Mouse (Mus musculus) frontal cortex, postnatal 25 days (tissue): Measurements from ENCODE around the gene Rab40c.
"Not testable (repeated sequence)": the region's sequence is repeated elsewhere in the genome, so short reads cannot be mapped to it uniquely, and the experiment has no call there.

ENCODE experiments used
- DNase-seq, 2 experiments: peaks; one replicate each; pipeline ENCODE4 v3.0.0; 2022; ENCODE audit warnings: low spot score in 2 of 2

Rab40c gene

GRCm38 (mm10) chr17:25874721-25875170 is 44.8 kb downstream of the Rab40c start, which contains the start of gene Mettl26:
TSS of gene Mettl26 (plus strand) at chr17:25875074.
- peak; percentile 100 for DNase-seq

- no peak for DNase-seq
These were observed 45.3 kb downstream of the Rab40c start for GRCm38 (mm10) chr17:25874148-25874720.

- DNase-seq, result no peak
These were observed 46.0 kb downstream of the Rab40c start for GRCm38 (mm10) chr17:25873405-25874147.

- no peak for DNase-seq
These were observed 46.9 kb downstream of the Rab40c start for GRCm38 (mm10) chr17:25872676-25873075.

- DNase-seq, result not testable (repeated sequence)
These were observed 48.0 kb downstream of the Rab40c start for GRCm38 (mm10) chr17:25871566-25871965.

GRCm38 (mm10) chr17:25869954-25870353 is 49.6 kb downstream of the Rab40c start:
- no peak for DNase-seq

GRCm38 (mm10) chr17:25869498-25869897 is 50.0 kb downstream of the Rab40c start:
- no peak for DNase-seq

- peak; percentile 56 to 59 for DNase-seq
These were observed 50.8 kb downstream of the Rab40c start, which contains the start of gene Mcrip2 for GRCm38 (mm10) chr17:25868601-25869191. TSS of gene Mcrip2 (minus strand) at chr17:25868764.

GRCm38 (mm10) chr17:25867836-25868600 is 51.5 kb downstream of the Rab40c start:
- DNase-seq, result no peak

- DNase-seq, result no peak
These were observed 52.1 kb downstream of the Rab40c start for GRCm38 (mm10) chr17:25867509-25867835.

GRCm38 (mm10) chr17:25866172-25866571 is 53.4 kb downstream of the Rab40c start:
- no peak for DNase-seq

- DNase-seq, result no peak
These were observed 54.2 kb downstream of the Rab40c start for GRCm38 (mm10) chr17:25865288-25865687.

GRCm38 (mm10) chr17:25864311-25864710 is 55.2 kb downstream of the Rab40c start:
- DNase-seq, result no peak

GRCm38 (mm10) chr17:25863681-25864080 is 55.8 kb downstream of the Rab40c start:
- DNase-seq, result no peak

- no peak for DNase-seq
These were observed 57.6 kb downstream of the Rab40c start for GRCm38 (mm10) chr17:25861704-25862612.

- DNase-seq, result peak; percentile 81 to 86
These were observed 58.5 kb downstream of the Rab40c start, which contains the start of gene Wdr90 for GRCm38 (mm10) chr17:25860832-25861703. TSS of gene Wdr90 (minus strand) at chr17:25861501.

- no peak for DNase-seq
These were observed 59.3 kb downstream of the Rab40c start for GRCm38 (mm10) chr17:25860229-25860628.

GRCm38 (mm10) chr17:25844396-25844901 is 75.1 kb downstream of the Rab40c start, which contains the start of gene Rhot2:
TSS of gene Rhot2 (minus strand) at chr17:25844851.
- peak; percentile 78 to 90 for DNase-seq

- DNase-seq, result no peak
These were observed 75.7 kb downstream of the Rab40c start for GRCm38 (mm10) chr17:25843636-25844395.
